Mouse (Mus musculus): ENCODE data around the gene Psma7.

DNA sequence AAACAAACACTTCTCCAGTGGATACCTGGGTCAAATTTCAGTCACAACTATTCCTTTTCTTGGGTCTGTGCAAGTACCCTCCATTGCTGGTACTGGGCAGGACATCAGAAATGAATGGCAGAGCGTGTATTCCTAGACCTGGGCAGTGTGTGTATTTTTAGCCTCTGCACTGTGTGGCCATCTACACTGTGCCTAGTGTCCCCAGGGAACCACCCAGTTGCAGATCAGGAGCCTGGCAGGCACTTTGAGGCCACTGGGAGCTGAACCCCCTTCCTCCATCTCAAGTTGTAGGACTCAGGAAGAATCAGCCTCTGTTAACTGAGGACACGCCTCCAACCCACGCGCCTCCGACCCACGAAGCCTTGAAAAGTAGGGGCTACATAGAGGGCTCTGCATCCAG lies 19.5 kb downstream of the Psma7 start:
- no peak for TF ChIP-seq POLR2A (IDR thresholded peaks at IDR 0.05; ENCODE audit: low read depth, low read length)
- TF ChIP-seq CTCF (IDR thresholded peaks at IDR 0.05; ENCODE audit: extremely low read depth, insufficient read depth, insufficient read length, insufficient replicate concordance), result no peak

Measured in spleen, adult 2 months (tissue).